Comparison of ENCODE assay signal across 13 mouse cellular contexts in the genomic region with DNA sequence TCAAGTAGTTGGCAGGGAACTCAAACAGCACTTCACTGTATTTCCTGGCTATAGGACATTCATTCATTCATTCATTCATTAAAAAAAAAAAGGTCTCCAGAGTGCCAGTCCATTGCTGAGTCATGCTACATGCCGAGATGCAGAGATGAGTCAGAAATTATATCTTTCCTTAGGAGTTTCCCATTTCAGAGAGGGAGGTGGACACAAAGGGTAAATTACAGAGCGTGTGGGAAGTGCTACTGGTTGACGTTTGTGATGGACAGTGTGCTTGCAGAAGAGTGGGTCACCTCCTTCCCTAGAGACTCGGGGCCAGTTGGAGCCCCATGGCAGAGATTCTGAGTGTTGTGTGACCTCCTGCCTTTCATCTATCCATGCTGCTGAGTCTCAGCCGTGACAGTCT. TPM values are rescaled to one million over a fixed set of nuclear protein-coding genes. Genes with fewer than 3 reads are reported as not detected.
DNase-seq lines count a peak whose midpoint lies in the region; ATAC-seq lines count a peak whose summit lies in the region.
"Had no signal": no experiment of that assay in that cellular context is flagged by ENCODE, and none has a peak within 500 bp of the region (broad histone marks: within the 10 kb centered on the region; RNA-seq: fewer than 3 reads in every experiment).

No protein-coding gene starts in this region.

- H3K9ac ChIP-seq in heart, embryonic 16.5 days (ENCODE audit: low read length), result no peak overlapping the region
- H3K9ac ChIP-seq in midbrain, embryonic 15.5 days, result no peak overlapping the region

- H3K27me3 ChIP-seq in heart, embryonic 10.5 days (ENCODE audit: insufficient read depth, poor library complexity, severe bottlenecking), result no peaks in the 10 kb centered on the region
- no peaks in the 10 kb centered on the region for H3K27me3 ChIP-seq in heart, embryonic 16.5 days (ENCODE audit: control insufficient read depth, insufficient read depth, low read length)
- no peaks in the 10 kb centered on the region for H3K27me3 ChIP-seq in midbrain, embryonic 15.5 days (replicated peaks)
- H3K27me3 ChIP-seq: Patski had no signal

- peak overlapping the region; percentile 99; the same call in 1 of the 2 replicates for H3K27ac ChIP-seq in heart, embryonic 10.5 days
- no peak overlapping the region; the same call in 1 of the 2 replicates for H3K27ac ChIP-seq in heart, embryonic 16.5 days (ENCODE audit: low read length)
- no peak overlapping the region for H3K27ac ChIP-seq in midbrain, embryonic 15.5 days

- WGBS in heart, embryonic 10.5 days, result 21% methylated on average over 5 of the region's 5 CpGs
- 26% methylated on average over 5 of the region's 5 CpGs for WGBS in heart, embryonic 16.5 days
- WGBS in midbrain, embryonic 15.5 days, result 28% methylated on average over 5 of the region's 5 CpGs

- H3K4me2 ChIP-seq in heart, embryonic 16.5 days (ENCODE audit: low read depth, low read length), result peak overlapping the region; percentile 81
- peak overlapping the region; percentile 94; the same call in 1 of the 2 replicates for H3K4me2 ChIP-seq in midbrain, embryonic 15.5 days

- H3K4me1 ChIP-seq in heart, embryonic 10.5 days, result peaks cover 61% of the 10 kb centered on the region
- H3K4me1 ChIP-seq in heart, embryonic 16.5 days (ENCODE audit: control insufficient read depth, insufficient read depth, low read length), result peaks cover 52% of the 10 kb centered on the region
- H3K4me1 ChIP-seq in midbrain, embryonic 15.5 days, result peaks cover 67% of the 10 kb centered on the region

- no peak for DNase-seq in heart, embryonic 10.5 days (ENCODE audit: low spot score)
- DNase-seq in heart, postnatal 14 days, result no peak
- DNase-seq in Muller cell, postnatal 12 days (ENCODE audit: inconsistent ontology term), result peak; percentile 72
- no peak for DNase-seq in ovary, adult 18-20 months (ENCODE audit: low spot score)
- DNase-seq in frontal cortex, postnatal 36 days (ENCODE audit: low spot score in 2 of 2), result no peak
- DNase-seq: cerebellum, postnatal 36 days; kidney, adult 9 months; thymus, adult 18-20 months had no signal

- H3K4me3 ChIP-seq in heart, embryonic 10.5 days, result peak overlapping the region; percentile 89
- peak overlapping the region; percentile 82 for H3K4me3 ChIP-seq in heart, embryonic 16.5 days (ENCODE audit: low read length)
- no peak overlapping the region for H3K4me3 ChIP-seq in midbrain, embryonic 15.5 days
- H3K4me3 ChIP-seq: megakaryocyte, embryonic 14.5 days had no signal

- H3K9me3 ChIP-seq in heart, embryonic 10.5 days, result no peaks in the 10 kb centered on the region
- no peaks in the 10 kb centered on the region for H3K9me3 ChIP-seq in heart, embryonic 16.5 days (replicated peaks; ENCODE audit: control insufficient read depth, low read length)
- no peaks in the 10 kb centered on the region for H3K9me3 ChIP-seq in midbrain, embryonic 15.5 days
- H3K9me3 ChIP-seq: megakaryocyte, embryonic 14.5 days had no signal

- intact Hi-C loops in heart, postnatal 14 days (cut with DNase I), result loop anchor here (5.0 kb wide), 3 partner anchors 40 to 125 kb away; a partner anchor contains a TSS

- H3K36me3 ChIP-seq in heart, embryonic 10.5 days, result no peaks in the 10 kb centered on the region
- H3K36me3 ChIP-seq in heart, embryonic 16.5 days (ENCODE audit: control insufficient read depth, insufficient read depth), result no peaks in the 10 kb centered on the region
- H3K36me3 ChIP-seq in midbrain, embryonic 15.5 days (replicated peaks), result no peaks in the 10 kb centered on the region

- ATAC-seq in heart, embryonic 16.5 days (replicated peaks; ENCODE audit: extremely low read depth, insufficient read depth, low FRiP score), result no peak
- no peak for ATAC-seq in midbrain, embryonic 15.5 days (replicated peaks)
- ATAC-seq in CD4-positive, CD25-positive, alpha-beta regulatory T cell, adult 4 months, result no peak

RNA-seq across cellular contexts. Expression of a gene that starts 2.6 kb away (rescaled TPM):
- polyA plus RNA-seq in heart, embryonic 10.5 days (2016; fragmentation: Nextera tagmentation; extraction: Ambion mirVana), result 29.7 and 32.3 TPM in 2 replicates
- 10 to 100 TPM; 24.1 to 25.8 TPM for total RNA-seq in heart, postnatal 14 days (2021)
- 20.8 and 22.8 TPM in 2 replicates for polyA plus RNA-seq in heart, embryonic 16.5 days (2015; fragmentation: Nextera tagmentation; extraction: Ambion mirVana)
- polyA plus RNA-seq in midbrain, embryonic 15.5 days (2015; fragmentation: Nextera tagmentation; extraction: Ambion mirVana), result 33.3 and 33.4 TPM in 2 replicates
- polyA plus RNA-seq in CD4-positive, CD25-positive, alpha-beta regulatory T cell, adult 4 months (2017; shearing (Covaris generic)), result not detected

RNA-seq across cellular contexts. Expression of a gene that starts 42.6 kb away (rescaled TPM):
- 51.6 and 76.4 TPM in 2 replicates for polyA plus RNA-seq in heart, embryonic 10.5 days (2016; fragmentation: Nextera tagmentation; extraction: Ambion mirVana)
- 10 to 100 TPM; 12.5 to 13.1 TPM for total RNA-seq in heart, postnatal 14 days (2021)
- polyA plus RNA-seq in heart, embryonic 16.5 days (2015; fragmentation: Nextera tagmentation; extraction: Ambion mirVana), result 8.4 and 23.5 TPM in 2 replicates
- 293 and 312 TPM in 2 replicates for polyA plus RNA-seq in midbrain, embryonic 15.5 days (2015; fragmentation: Nextera tagmentation; extraction: Ambion mirVana)
- polyA plus RNA-seq in CD4-positive, CD25-positive, alpha-beta regulatory T cell, adult 4 months (2017; shearing (Covaris generic)), result under 1 TPM in 1 of 2 experiments, not detected in 1; 0.34 TPM

Comparison
In these comparisons a context has a peak if more than half of its experiments do, and no peak if none do; other contexts are left out.
1. RNA of a gene that starts 2.6 kb away (polyA plus RNA-seq): 33.3 to 33.4 TPM in midbrain, embryonic 15.5 days, 29.7 to 32.3 TPM in heart, embryonic 10.5 days and 20.8 to 22.8 TPM in heart, embryonic 16.5 days; not detected in CD4-positive, CD25-positive, alpha-beta regulatory T cell, adult 4 months; every median in the first group is over 10 times any median in the second.